Mouse (Mus musculus): Measurements from ENCODE around the gene Frem3. TPM values are rescaled to one million over a fixed set of nuclear protein-coding genes. Genes with fewer than 3 reads are reported as not detected.
"Not testable (repeated sequence)": the region's sequence is repeated elsewhere in the genome, so short reads cannot be mapped to it uniquely, and the experiment has no call there.

Gene Frem3
- polyA plus RNA-seq, 1 experiment from 2014 or later, result 0.07 TPM

DNA sequence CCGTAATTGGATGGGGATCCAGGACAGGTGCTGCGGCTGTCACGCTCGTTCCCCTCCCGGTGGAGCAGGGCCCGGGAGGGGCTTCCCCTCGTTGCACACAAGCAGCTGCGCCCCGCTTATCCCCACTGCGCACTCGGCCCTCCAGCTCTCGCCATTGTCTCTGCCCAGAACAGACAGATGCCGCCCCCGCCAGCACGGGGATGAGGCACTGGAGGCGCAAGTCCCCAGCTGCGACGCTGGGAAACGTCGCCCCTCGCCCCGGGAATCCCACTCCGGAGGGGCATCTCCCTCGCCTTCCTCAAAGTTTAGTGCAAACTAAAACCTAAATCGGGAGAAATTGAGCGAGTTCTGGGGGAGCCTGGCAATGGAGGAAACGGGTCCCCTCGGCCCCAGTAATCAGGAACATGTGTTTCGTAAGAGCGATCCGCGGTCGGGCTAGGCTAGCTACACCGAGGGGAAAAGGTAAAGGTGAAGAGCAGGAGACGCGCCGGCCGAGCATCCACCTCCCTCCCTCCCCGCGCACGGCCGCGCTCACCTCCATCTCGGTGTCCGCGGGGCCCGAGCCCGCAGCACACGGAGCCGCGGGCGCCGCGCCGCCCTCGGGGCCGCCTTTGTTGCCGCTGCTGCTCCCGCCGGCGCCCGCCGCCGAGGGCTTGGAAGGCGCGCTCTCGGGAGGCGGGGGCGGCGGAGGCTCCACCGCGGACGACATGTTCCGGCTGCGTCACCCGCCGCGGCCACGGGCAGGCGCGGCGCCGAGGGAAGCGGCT, 127.7 kb downstream of the Frem3 start:
- H3K4me3 ChIP-seq (ENCODE audit: low read depth, low read length), result peak overlapping the region; percentile 92
- H3K36me3 ChIP-seq (ENCODE audit: control insufficient read depth, insufficient read depth), result peaks cover 15% of the 10 kb centered on the region
- H3K4me2 ChIP-seq (replicated peaks; ENCODE audit: low read depth), result peak overlapping the region; percentile 95
- peak overlapping the region; percentile 96 for H3K27ac ChIP-seq (ENCODE audit: low read depth, low read length)
- no peak for TF ChIP-seq CTCF (IDR thresholded peaks at IDR 0.05; ENCODE audit: low read depth)
- H3K4me1 ChIP-seq (replicated peaks; ENCODE audit: control insufficient read depth, insufficient read depth, low read length), result no peaks in the 10 kb centered on the region
- H3K9me3 ChIP-seq (ENCODE audit: control insufficient read depth), result no peaks in the 10 kb centered on the region
- peak overlapping the region; percentile 86 for H3K9ac ChIP-seq (ENCODE audit: low read depth, low read length)
- no peaks in the 10 kb centered on the region for H3K27me3 ChIP-seq (replicated peaks; ENCODE audit: control insufficient read depth, insufficient read depth, low read length)
- peak; percentile 50 for ATAC-seq
- under 1% methylated on average over 72 of the region's 84 CpGs for WGBS

DNA sequence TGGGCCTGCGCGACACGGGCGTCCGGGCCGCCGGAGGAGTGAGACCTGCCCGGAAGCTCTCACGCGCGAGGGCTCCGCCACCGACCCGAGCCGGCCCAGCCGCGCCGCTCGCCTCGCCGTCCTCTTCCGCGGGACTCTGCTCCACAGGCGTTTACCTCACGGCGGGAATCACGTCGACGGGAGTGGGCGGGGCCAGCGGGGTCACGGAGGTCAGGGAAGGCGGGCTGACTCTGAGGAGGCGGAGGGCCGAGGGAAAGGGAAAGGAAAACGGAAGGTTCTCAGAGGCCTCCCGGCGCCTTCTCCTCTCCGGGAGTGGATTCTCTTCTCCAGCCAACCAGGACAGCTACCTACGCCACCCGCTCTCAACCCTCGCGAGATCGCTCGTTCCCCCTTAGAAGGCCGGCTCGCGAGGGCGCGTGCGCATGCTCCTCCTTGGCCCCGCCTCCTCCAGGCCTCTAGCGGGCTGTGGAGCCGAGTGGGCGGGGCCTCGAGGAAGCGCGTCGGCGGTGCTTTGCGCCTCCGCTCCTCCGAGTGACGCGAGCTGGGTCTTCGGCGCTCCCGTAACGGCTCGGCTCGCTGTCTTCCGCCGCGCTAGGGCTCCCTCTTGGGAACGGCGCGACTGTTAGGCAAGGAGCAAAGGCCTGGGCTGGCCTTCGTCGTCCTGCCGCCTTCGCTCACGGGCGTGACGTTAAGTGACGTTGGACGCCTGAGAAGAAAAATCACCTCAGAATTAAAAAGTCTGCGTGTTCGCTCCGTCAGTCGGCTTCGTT, 128.5 kb downstream of the Frem3 start, which contains the start of gene Smarca5:
TSS of gene Smarca5 (minus strand) at position 343 of the 770 bp plus-strand sequence.
- Histone ChIP-seq H3K4me3 (ENCODE audit: low read depth, low read length) (peak within 1 kb of the TSS; percentile 92), H3K9ac (ENCODE audit: low read depth, low read length) (peak within 1 kb of the TSS; percentile 86), H3K27ac (ENCODE audit: low read depth, low read length) (peak within 1 kb of the TSS; percentile 96), H3K4me2 (replicated peaks; ENCODE audit: low read depth) (peak within 1 kb of the TSS; percentile 95)
- ATAC-seq, result peak; percentile 99
- not testable (repeated sequence) for H3K9me3 ChIP-seq (ENCODE audit: control insufficient read depth); H3K4me1 ChIP-seq (replicated peaks; ENCODE audit: control insufficient read depth, insufficient read depth, low read length); H3K36me3 ChIP-seq (ENCODE audit: control insufficient read depth, insufficient read depth); H3K27me3 ChIP-seq (replicated peaks; ENCODE audit: control insufficient read depth, insufficient read depth, low read length)
- WGBS, result 1% methylated on average over 63 of the region's 91 CpGs
- peak; percentile 40 for TF ChIP-seq CTCF (IDR thresholded peaks at IDR 0.05; ENCODE audit: low read depth)

DNA sequence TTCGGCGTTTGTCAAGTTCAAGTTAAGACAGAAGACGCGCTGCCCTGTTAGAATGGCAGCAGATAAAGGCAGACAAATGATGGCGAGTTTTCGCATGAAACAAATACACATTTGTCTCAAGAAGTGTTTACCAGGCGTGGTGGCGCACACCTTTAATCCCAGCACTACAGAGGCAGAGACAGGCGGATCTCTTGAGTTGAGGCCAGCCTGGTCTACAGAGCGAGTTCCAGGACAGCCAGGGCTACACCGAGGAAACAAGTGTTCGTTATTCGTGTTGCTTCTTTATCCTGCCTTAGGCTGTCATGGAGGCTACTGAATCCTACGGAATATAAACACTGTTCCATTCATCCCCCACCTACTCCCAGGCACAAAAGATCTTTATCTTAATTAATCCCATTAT, 129.1 kb downstream of the Frem3 start:
- peaks cover 9% of the 10 kb centered on the region for H3K36me3 ChIP-seq (ENCODE audit: control insufficient read depth, insufficient read depth)
- H3K4me2 ChIP-seq (replicated peaks; ENCODE audit: low read depth), result peak overlapping the region; percentile 67
- H3K27ac ChIP-seq (ENCODE audit: low read depth, low read length), result peak overlapping the region; percentile 92
- peak; percentile 8; the same call in 1 of the 2 replicates for ATAC-seq
- no peaks in the 10 kb centered on the region for H3K9me3 ChIP-seq (ENCODE audit: control insufficient read depth)
- TF ChIP-seq CTCF (IDR thresholded peaks at IDR 0.05; ENCODE audit: low read depth), result no peak
- H3K4me3 ChIP-seq (ENCODE audit: low read depth, low read length), result peak overlapping the region; percentile 45
- H3K9ac ChIP-seq (ENCODE audit: low read depth, low read length), result peak overlapping the region; percentile 51
- WGBS, result 11% methylated on average over 14 of the region's 14 CpGs
- H3K4me1 ChIP-seq (replicated peaks; ENCODE audit: control insufficient read depth, insufficient read depth, low read length), result no peaks in the 10 kb centered on the region
- H3K27me3 ChIP-seq (replicated peaks; ENCODE audit: control insufficient read depth, insufficient read depth, low read length), result no peaks in the 10 kb centered on the region

Other genes starting within 250 kb of the Frem3 start
- gene Gypa, start 117.3 kb upstream of the Frem3 start, polyA plus RNA-seq (2015; fragmentation: Nextera tagmentation; extraction: Ambion mirVana), result 0.46 and 0.95 TPM in 2 replicates
- gene Smarca5, start 128.4 kb downstream of the Frem3 start, polyA plus RNA-seq (2015; fragmentation: Nextera tagmentation; extraction: Ambion mirVana), result 28.2 and 31.4 TPM in 2 replicates